Mouse (Mus musculus) E14TG2a.4 (cell line): Measurements from ENCODE around the gene Havcr2.

Source experiments
- CTCF ChIP-seq: conservative IDR thresholded peaks from 2 replicates; pipeline ENCODE4 v1.5.1; 2014; ENCODE audit warnings: low read length
- NANOG ChIP-seq: IDR thresholded peaks from 2 replicates; pipeline ENCODE4 v1.6.1; 2014; ENCODE audit warnings: borderline replicate concordance, low read length, mixed read lengths
- POU5F1 ChIP-seq: IDR thresholded peaks from 2 replicates; pipeline ENCODE4 v1.6.1; 2014; ENCODE audit warnings: low read length, borderline replicate concordance

DNA sequence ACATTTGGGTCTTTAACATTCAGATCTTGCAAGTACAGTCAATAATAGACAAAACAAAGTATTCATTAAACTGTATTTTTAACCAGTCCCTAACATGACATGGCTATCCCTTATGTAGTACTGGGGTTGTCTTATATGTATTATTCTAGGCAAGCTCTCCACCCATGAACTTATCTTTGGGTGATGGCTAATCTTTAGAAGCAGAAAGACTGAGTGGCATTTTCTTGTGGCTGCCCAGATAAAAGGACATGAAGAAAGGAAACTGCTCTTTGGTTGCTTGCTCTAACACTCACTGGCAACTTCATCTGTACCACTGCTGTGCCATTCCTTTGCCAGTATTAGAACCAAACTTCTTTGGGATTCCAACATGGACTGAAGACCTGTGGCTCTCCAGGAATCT lies 19.4 kb upstream of the Havcr2 start:
- TF ChIP-seq CTCF (no peak), POU5F1 (no peak), NANOG (no peak)
